Mouse (Mus musculus): ENCODE measurements around the gene Gys2. TPM values are rescaled to one million over a fixed set of nuclear protein-coding genes. Genes with fewer than 3 reads are reported as not detected.

The Gys2 gene
- not detected in 2 replicates for polyA plus RNA-seq (2015; fragmentation: Nextera tagmentation; extraction: Ambion mirVana)

GRCm38 (mm10) chr6:142472801-142473203 is at the start of gene Gys2:
Gene Gys2 (minus strand): TSS chr6:142473109.

GRCm38 (mm10) chr6:142507785-142508162 is 34.9 kb upstream of the Gys2 start, which contains the start of gene Ldhb:
Gene Ldhb (minus strand): TSS chr6:142507957.

GRCm38 (mm10) chr6:142412906-142413491 is 59.9 kb downstream of the Gys2 start, which contains the start of gene Spx:
Gene Spx (plus strand): TSS chr6:142413441.

GRCm38 (mm10) chr6:142387011-142387754 is 85.7 kb downstream of the Gys2 start, which contains the start of the genes Recql and Golt1b:
Gene Recql (minus strand): TSS chr6:142387087.
Gene Golt1b (plus strand): TSS chr6:142387221.

Other genes starting within 250 kb of the Gys2 start
- 1.0 and 1.9 TPM in 2 replicates for gene Iapp, start 174.7 kb downstream of the Gys2 start, polyA plus RNA-seq (2015; fragmentation: Nextera tagmentation; extraction: Ambion mirVana)
- 0.06 TPM in 1 of 2 replicates, not detected in the other for gene Slco1a5, start 150.1 kb downstream of the Gys2 start, polyA plus RNA-seq (2015; fragmentation: Nextera tagmentation; extraction: Ambion mirVana)
- 9.2 and 9.4 TPM in 2 replicates for gene Pyroxd1, start 127.5 kb downstream of the Gys2 start, polyA plus RNA-seq (2015; fragmentation: Nextera tagmentation; extraction: Ambion mirVana)
- 18.5 and 21.2 TPM in 2 replicates for gene Recql, start 86.0 kb downstream of the Gys2 start, polyA plus RNA-seq (2015; fragmentation: Nextera tagmentation; extraction: Ambion mirVana)
- gene Golt1b, start 85.9 kb downstream of the Gys2 start, polyA plus RNA-seq (2015; fragmentation: Nextera tagmentation; extraction: Ambion mirVana) = 44.5 and 47.2 TPM in 2 replicates
- 0.29 and 0.30 TPM in 2 replicates for gene Spx, start 59.7 kb downstream of the Gys2 start, polyA plus RNA-seq (2015; fragmentation: Nextera tagmentation; extraction: Ambion mirVana)
- gene Ldhb, start 34.8 kb upstream of the Gys2 start, polyA plus RNA-seq (2015; fragmentation: Nextera tagmentation; extraction: Ambion mirVana) = 11.4 and 14.0 TPM in 2 replicates
- gene Kcnj8, start 98.5 kb upstream of the Gys2 start, polyA plus RNA-seq (2015; fragmentation: Nextera tagmentation; extraction: Ambion mirVana) = 10.4 and 12.3 TPM in 2 replicates
- gene Abcc9, start 229.2 kb upstream of the Gys2 start, polyA plus RNA-seq (2015; fragmentation: Nextera tagmentation; extraction: Ambion mirVana) = 4.0 and 4.4 TPM in 2 replicates

Measured in spleen, postnatal 0 days (tissue).